In the genomic region with DNA sequence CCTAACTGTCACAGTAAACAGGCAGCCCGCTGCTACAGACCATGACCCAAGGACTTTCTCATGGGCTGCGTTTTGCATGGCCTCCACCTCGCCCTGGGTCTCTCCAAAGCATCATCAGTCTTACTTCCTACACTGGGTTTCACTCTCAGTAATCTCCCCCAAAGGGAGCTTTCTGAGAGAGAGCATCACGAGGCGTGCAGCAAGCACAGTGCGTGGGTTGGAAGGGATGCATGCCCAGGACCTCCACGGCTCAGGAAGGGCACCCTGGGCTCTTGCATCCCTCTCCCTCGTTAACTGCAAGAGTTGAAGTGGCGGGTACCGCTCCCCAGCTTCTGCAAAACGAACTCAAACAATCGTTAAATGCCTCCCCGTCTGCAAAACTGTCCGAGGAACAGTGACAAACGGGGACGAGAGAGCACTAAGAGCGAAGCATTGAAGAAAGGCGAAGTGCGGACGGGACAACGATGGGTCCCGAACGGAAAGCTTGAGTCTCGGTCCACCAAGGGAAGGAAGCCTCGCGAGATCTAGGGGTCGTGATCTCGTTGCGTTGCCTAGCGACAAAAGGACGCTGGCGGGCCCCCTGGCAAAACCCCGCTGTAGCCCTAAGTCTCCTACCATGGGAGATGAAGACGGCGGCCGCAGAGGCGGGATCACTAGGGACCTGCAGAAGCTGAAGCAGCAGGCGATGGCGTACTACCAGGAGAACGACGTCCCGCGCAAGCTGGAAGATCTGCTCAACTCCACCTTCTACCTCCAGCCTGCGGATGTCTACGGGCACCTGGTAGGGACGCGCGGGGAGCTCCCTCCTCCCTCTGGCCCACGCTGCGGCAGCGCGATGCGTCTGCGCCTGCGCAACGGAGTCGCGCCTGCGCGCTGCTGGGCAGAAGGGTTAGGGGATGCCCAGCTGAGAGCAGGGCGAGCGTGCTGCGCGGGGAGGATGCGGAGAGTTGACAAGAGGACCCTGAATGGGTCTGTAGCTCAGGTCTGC, we compare ENCODE assay signal across 8 mouse cellular contexts. TPM values are rescaled to one million over a fixed set of nuclear protein-coding genes. Genes with fewer than 3 reads are reported as not detected.
DNase-seq lines count a peak whose midpoint lies in the region; ATAC-seq and TF ChIP-seq lines count a peak whose summit lies in the region.

A gene (plus strand): TSS at position 585 of the 988 bp plus-strand sequence.
A gene (minus strand): TSS at position 814 of the 988 bp plus-strand sequence.

- peak within 1 kb of the TSS; percentile 77 for H3K4me2 ChIP-seq in CH12.LX (ENCODE audit: insufficient read depth, low read depth, poor library complexity, severe bottlenecking)
- peak within 1 kb of the TSS; percentile 97 for H3K4me2 ChIP-seq in forebrain, embryonic 15.5 days (replicated peaks)

- peak within 1 kb of the TSS; percentile 64 to 72 (median 65) for H3K4me3 ChIP-seq in CH12.LX (replicated peaks in 1 of 3; ENCODE audit: low read depth in 2 of 3, low read length in 2 of 3, poor library complexity in 1 of 3)
- peak within 1 kb of the TSS; percentile 92 for H3K4me3 ChIP-seq in forebrain, embryonic 15.5 days
- H3K4me3 ChIP-seq in lung, adult 2 months (replicated peaks; ENCODE audit: extremely low read depth, low read depth, low read length) = peak within 1 kb of the TSS; percentile 85

- peak; percentile 94 for DNase-seq in CH12.LX (ENCODE audit: extremely low read depth)
- peak; percentile 68 for DNase-seq in c-Kit-positive CD71-positive TER-119-positive erythroid progenitor cells, embryonic 14.5 days (ENCODE audit: low spot score)
- peak; percentile 91 for DNase-seq in heart, postnatal 25 days (ENCODE audit: low spot score)
- peak; percentile 94 to 95 for DNase-seq in layer of hippocampus, adult 18-20 months (ENCODE audit: low spot score in 2 of 2)
- peak; percentile 94 for DNase-seq in lung, adult 2 months
- DNase-seq in thymus, adult 18-20 months = peak; percentile 89 to 90

- intact Hi-C loops in heart, postnatal 25 days (cut with DNase I) = no loop called here

- no peaks in the 10 kb centered on the region for H3K79me2 ChIP-seq in CH12.LX (replicated peaks; ENCODE audit: control insufficient read depth, extremely low read depth, insufficient read depth, poor library complexity, severe bottlenecking)

- ATAC-seq in forebrain, embryonic 15.5 days (replicated peaks) = peak; percentile 96
- ATAC-seq in neutrophil, adult 5-6 weeks (ENCODE audit: extremely low read depth, insufficient number of reproducible peaks, low FRiP score, poor library complexity, severe bottlenecking) = peak; percentile 74

- H3K27ac ChIP-seq in CH12.LX (ENCODE audit: insufficient read depth, low read depth) = peak within 1 kb of the TSS; percentile 82
- peak within 1 kb of the TSS; percentile 82 for H3K27ac ChIP-seq in forebrain, embryonic 15.5 days (replicated peaks)

- peak; percentile 74 for TF ChIP-seq POLR2A in CH12.LX (IDR thresholded peaks at IDR 0.05; ENCODE audit: low read depth, low read length)
- TF ChIP-seq POLR2A in lung, adult 2 months (IDR thresholded peaks at IDR 0.05; ENCODE audit: borderline replicate concordance, extremely low read depth, low read depth, low read length) = peak; percentile 95; the same call in 1 of the 2 replicates

- in situ Hi-C loops in CH12.LX (cut with MboI; ENCODE audit: low pct_ligation_motif_present, low pct_unique_long_range_greater_than_20kb, low sequenced_read_pairs) = no loop called here

- TF ChIP-seq RAD21 in CH12.LX (IDR thresholded peaks at IDR 0.05; ENCODE audit: low read depth, low read length) = no peak

- peaks cover 0 to 10% of the 10 kb centered on the region in 2 experiments for H3K36me3 ChIP-seq in CH12.LX (replicated peaks in 1 of 2; ENCODE audit: control insufficient read depth in 1 of 2, insufficient read depth in 1 of 2, low read length in 1 of 2)
- H3K36me3 ChIP-seq in forebrain, embryonic 15.5 days = no peaks in the 10 kb centered on the region

- H3K9me3 ChIP-seq in CH12.LX (replicated peaks; ENCODE audit: low read length) = no peaks in the 10 kb centered on the region
- no peaks in the 10 kb centered on the region for H3K9me3 ChIP-seq in forebrain, embryonic 15.5 days

- H3K9ac ChIP-seq in CH12.LX (ENCODE audit: insufficient read depth, low read depth) = peak within 1 kb of the TSS; percentile 75
- H3K9ac ChIP-seq in forebrain, embryonic 15.5 days (replicated peaks) = peak within 1 kb of the TSS; percentile 83

- H3K27me3 ChIP-seq in CH12.LX (replicated peaks) = no peaks in the 10 kb centered on the region
- H3K27me3 ChIP-seq in forebrain, embryonic 15.5 days = peaks cover 20% of the 10 kb centered on the region; the same call in 1 of the 2 replicates

- peaks cover 8 to 44% of the 10 kb centered on the region in 2 experiments for H3K4me1 ChIP-seq in CH12.LX (ENCODE audit: control insufficient read depth in 1 of 2, insufficient read depth in 2 of 2)
- H3K4me1 ChIP-seq in forebrain, embryonic 15.5 days = peaks cover 13% of the 10 kb centered on the region
- H3K4me1 ChIP-seq in lung, adult 2 months (ENCODE audit: control insufficient read depth, insufficient read depth, low read length) = peaks cover 4% of the 10 kb centered on the region; the same call in 1 of the 2 replicates

- WGBS in forebrain, embryonic 15.5 days = under 1% methylated on average over 65 of the region's 65 CpGs
- WGBS in lung, adult 2 months = under 1% methylated on average over 65 of the region's 65 CpGs

- TF ChIP-seq EP300 in CH12.LX (IDR thresholded peaks at IDR 0.05; ENCODE audit: low read length) = peak; percentile 40; the same call in 1 of the 2 replicates

- TF ChIP-seq CTCF in CH12.LX (conservative IDR thresholded peaks at IDR 0.05 in 1 of 2, IDR thresholded peaks at IDR 0.05 in 1 of 2; ENCODE audit: low read depth in 2 of 2, low read length in 2 of 2) = no peak
- no peak for TF ChIP-seq CTCF in lung, adult 2 months (IDR thresholded peaks at IDR 0.05; ENCODE audit: insufficient read depth, low read length)

- dilution Hi-C loops in CH12.LX (cut with MboI; ENCODE audit: extremely low pct_ligation_motif_present, extremely low pct_unique_long_range_greater_than_20kb, low sequenced_read_pairs) = no loop called here

TF ChIP-seq in CH12.LX, 34 proteins besides CTCF, POLR2A, EP300 and RAD21:
- TF ChIP-seq NELFE (IDR thresholded peaks at IDR 0.05; ENCODE audit: low read depth, low read length) (peak; percentile 70), SIN3A (IDR thresholded peaks at IDR 0.05; ENCODE audit: low read length) (peak; percentile 98), MYC (IDR thresholded peaks at IDR 0.05; ENCODE audit: low read depth, low read length) (peak; percentile 87), UBTF (IDR thresholded peaks at IDR 0.05; ENCODE audit: low read depth, low read length) (no peak), ELF1 (IDR thresholded peaks at IDR 0.05; ENCODE audit: low read depth, low read length) (peak; percentile 19; the same call in 1 of the 2 replicates), IRF4 (IDR thresholded peaks at IDR 0.05; ENCODE audit: low read depth, low read length) (peak; percentile 67; the same call in 1 of the 2 replicates), JUND (conservative IDR thresholded peaks at IDR 0.05; ENCODE audit: low read depth, low read length) (no peak), MAX (IDR thresholded peaks at IDR 0.05; ENCODE audit: low read length) (peak; percentile 96), ETS1 (conservative IDR thresholded peaks at IDR 0.05; ENCODE audit: low read depth, low read length) (peak; percentile 62), POLR2AphosphoS2 (IDR thresholded peaks at IDR 0.05; ENCODE audit: low read depth, low read length) (peak; percentile 53; the same call in 1 of the 2 replicates), HCFC1 (IDR thresholded peaks at IDR 0.05; ENCODE audit: low read depth, low read length) (peak; percentile 63), USF2 (conservative IDR thresholded peaks at IDR 0.05; ENCODE audit: low read depth, low read length) (no peak), NRF1 (IDR thresholded peaks at IDR 0.05; ENCODE audit: low read depth, low read length) (peak; percentile 97), CHD2 (IDR thresholded peaks at IDR 0.05; ENCODE audit: low read length) (peak; percentile 96), BHLHE40 (IDR thresholded peaks at IDR 0.05; ENCODE audit: low read depth, low read length) (peak; percentile 65; the same call in 1 of the 2 replicates), ZKSCAN1 (IDR thresholded peaks at IDR 0.05; ENCODE audit: borderline replicate concordance, low read depth, low read length) (no peak), TBP (conservative IDR thresholded peaks at IDR 0.05; ENCODE audit: low read depth, low read length) (peak; percentile 68), MEF2A (IDR thresholded peaks at IDR 0.05; ENCODE audit: borderline replicate concordance, low read depth, low read length) (peak; percentile 7; the same call in 1 of the 2 replicates), SMC3 (IDR thresholded peaks at IDR 0.05; ENCODE audit: low read depth, low read length) (no peak), MXI1 (IDR thresholded peaks at IDR 0.05; ENCODE audit: low read depth, low read length) (peak; percentile 97)

RNA-seq across cellular contexts. Expression of the first gene that starts in this region (rescaled TPM):
- total RNA-seq in CH12.LX (2012; rRNA removed) (0.25 and 0.34 TPM in 2 replicates), CH12.LX (2014; rRNA removed) (1.1 and 1.2 TPM in 2 replicates)
- polyA plus RNA-seq in CH12.LX (2012; ENCODE audit: insufficient read length, low read depth) = 1.3 and 1.6 TPM in 2 replicates
- polyA plus RNA-seq in forebrain, embryonic 15.5 days (2015; fragmentation: Nextera tagmentation; extraction: Ambion mirVana) = 1.8 and 2.4 TPM in 2 replicates
- total RNA-seq in heart, postnatal 25 days (2021) = not detected
- total RNA-seq in layer of hippocampus, adult 18-20 months (2021) = 1 to 10 TPM; 1.3 to 1.5 TPM
- 3.1 and 4.6 TPM in 2 replicates for polyA plus RNA-seq in lung, adult 2 months (2012; rRNA removed)
- total RNA-seq in neutrophil, adult 5-6 weeks (2017) = not detected in 2 replicates

RNA-seq across cellular contexts. Expression of the second gene that starts in this region (rescaled TPM):
- total RNA-seq in CH12.LX (2012; rRNA removed) = 0.92 and 1.4 TPM in 2 replicates
- total RNA-seq in CH12.LX (2014; rRNA removed) = 1.2 and 1.4 TPM in 2 replicates
- 1.6 and 1.9 TPM in 2 replicates for polyA plus RNA-seq in CH12.LX (2012; ENCODE audit: insufficient read length, low read depth)
- polyA plus RNA-seq in forebrain, embryonic 15.5 days (2015; fragmentation: Nextera tagmentation; extraction: Ambion mirVana) = 44.6 and 54.4 TPM in 2 replicates
- total RNA-seq in heart, postnatal 25 days (2021) = 10 to 100 TPM; 22.7 to 24.4 TPM
- total RNA-seq in layer of hippocampus, adult 18-20 months (2021) = 100 to 1,000 TPM; 238 to 250 TPM
- 12.5 and 13.1 TPM in 2 replicates for polyA plus RNA-seq in lung, adult 2 months (2012; rRNA removed)
- 0.81 and 1.2 TPM in 2 replicates for total RNA-seq in neutrophil, adult 5-6 weeks (2017)

Comparison
In these comparisons a context has a peak if more than half of its experiments do, and no peak if none do; other contexts are left out.
1. Peak in every context shown above with its lines: DNase-seq, ATAC-seq, H3K4me3 ChIP-seq and H3K27ac ChIP-seq.
2. RNA of the second gene that starts in this region (total RNA-seq): 238 to 250 TPM in layer of hippocampus, adult 18-20 months and 22.7 to 24.4 TPM in heart, postnatal 25 days; 0.92 to 1.4 TPM in CH12.LX and 0.81 to 1.2 TPM in neutrophil, adult 5-6 weeks; every median in the first group is over 4 times any median in the second.
3. RNA of the second gene that starts in this region (total RNA-seq): 238 to 250 TPM in layer of hippocampus, adult 18-20 months; 22.7 to 24.4 TPM in heart, postnatal 25 days; every median in the first group is over 4 times any median in the second.